Mouse (Mus musculus) embryonic facial prominence, embryonic 10.5 days (tissue): ENCODE measurements around the gene Ddx11. TPM values are rescaled to one million over a fixed set of nuclear protein-coding genes. Genes with fewer than 3 reads are reported as not detected.

Experiments used
- polyA plus RNA-seq: library from polyadenylated mRNA; unstranded; fragments of >200 nt; fragmentation: Nextera tagmentation; extraction: Ambion mirVana; gene quantifications from 2 replicates; pipeline ENCODE4 v1.2.1, GENCODE M21; 2016

Gene Ddx11
- polyA plus RNA-seq, 1 experiment from 2014 or later = 37.5 TPM

Other genes starting within 250 kb of the Ddx11 start
- gene Ralbp1, start 237.7 kb upstream of the Ddx11 start, polyA plus RNA-seq = 58.5 and 61.3 TPM in 2 replicates
- 88.5 and 90.7 TPM in 2 replicates for gene Twsg1, start 172.3 kb upstream of the Ddx11 start, polyA plus RNA-seq
- 16.1 and 19.2 TPM in 2 replicates for gene Ankrd12, start 46.4 kb upstream of the Ddx11 start, polyA plus RNA-seq
- 302 and 311 TPM in 2 replicates for gene Ndufv2, start 22.0 kb upstream of the Ddx11 start, polyA plus RNA-seq
- gene Washc1, start 12.0 kb upstream of the Ddx11 start, polyA plus RNA-seq = 32.6 and 34.0 TPM in 2 replicates